Mouse (Mus musculus) right cerebral cortex, postnatal 36 days (tissue): ENCODE data around the gene Krtap20-2.
"Not testable (repeated sequence)": the region's sequence is repeated elsewhere in the genome, so short reads cannot be mapped to it uniquely, and the experiment has no call there.

Experiments used
- DNase-seq, 2 experiments: peaks; one replicate each; pipeline ENCODE4 v3.0.0; 2022; ENCODE audit warnings: low spot score in 2 of 2, mixed read lengths in 1 of 2

Gene Krtap20-2

GRCm38 (mm10) chr16:89205561-89205960, at the start of gene Krtap20-2:
Krtap20-2 (plus strand) TSS chr16:89205861.
- DNase-seq: no peak

GRCm38 (mm10) chr16:89157652-89158051, 48.0 kb upstream of the Krtap20-2 start, which contains the start of gene Gm9789:
Gm9789 (plus strand) TSS chr16:89157952.
- no peak for DNase-seq

DNA sequence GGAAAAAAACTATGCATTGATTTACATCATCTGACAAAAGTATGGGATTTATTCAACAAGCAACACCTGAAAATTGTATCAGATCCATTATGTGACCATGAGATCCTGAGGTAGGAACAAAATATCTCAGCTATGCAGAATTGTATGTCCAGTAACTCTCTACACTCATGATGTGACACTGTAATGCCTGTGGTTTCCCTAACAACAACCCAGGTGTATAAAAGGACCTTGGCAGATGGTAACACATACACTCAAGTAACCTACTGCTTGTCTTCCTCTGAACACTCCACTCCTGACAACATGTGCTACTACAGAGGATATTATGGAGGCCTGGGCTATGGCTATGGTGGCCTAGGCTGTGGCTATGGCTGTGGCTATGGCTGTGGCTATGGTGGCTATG, 36.5 kb upstream of the Krtap20-2 start, which contains the start of gene Gm7735:
Gm7735 (plus strand) TSS at position 301 of the 400 bp plus-strand sequence.
- not testable (repeated sequence) for DNase-seq

DNA sequence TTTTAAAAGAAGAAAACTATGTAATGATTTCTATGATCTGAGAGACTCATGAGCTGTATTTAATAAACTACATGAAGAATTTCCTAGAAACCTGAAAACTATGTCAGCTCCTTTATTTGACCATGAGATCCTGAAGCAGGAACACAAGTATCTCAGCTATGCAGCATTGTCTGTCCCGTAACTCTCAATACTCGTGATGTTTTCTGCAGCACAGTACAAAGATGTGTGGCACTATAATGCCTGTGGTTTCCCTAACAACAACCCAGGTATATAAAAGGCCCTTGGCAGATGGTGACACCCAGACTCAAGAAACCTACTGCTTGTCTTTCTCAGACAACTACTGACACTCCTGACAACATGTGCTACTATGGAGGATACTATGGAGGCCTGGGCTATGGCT, 31.2 kb upstream of the Krtap20-2 start, which contains the start of gene 1110057P08Rik:
1110057P08Rik (plus strand) TSS at position 301 of the 400 bp plus-strand sequence.
- DNase-seq: no peak

DNA sequence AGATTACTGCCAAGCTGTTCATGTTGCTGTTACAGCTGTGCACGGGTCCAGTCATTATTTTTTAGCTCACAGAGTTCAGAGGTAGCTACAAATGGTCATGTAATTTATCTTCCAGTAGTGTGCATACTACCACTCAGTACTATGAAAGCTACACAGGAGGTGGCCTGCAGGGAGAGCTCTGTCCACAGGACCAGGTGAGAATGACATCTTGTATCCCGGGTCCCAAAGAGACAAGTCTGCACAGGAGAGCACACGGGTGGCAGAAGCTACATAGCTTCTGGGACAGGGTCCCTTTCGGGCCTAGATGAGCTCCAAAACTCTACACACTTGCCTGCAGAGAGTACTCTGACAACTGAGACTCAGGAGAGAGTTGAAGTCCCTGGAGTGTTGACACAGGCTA, 17.0 kb upstream of the Krtap20-2 start:
- DNase-seq: no peak
